Mouse (Mus musculus) myocyte (in vitro differentiated cells): ENCODE measurements around the gene Rbm5.

Source experiments
- MAX ChIP-seq: IDR thresholded peaks from one replicate; pipeline ENCODE4 v1.6.1; 2011; ENCODE audit warnings: low read depth, mild to moderate bottlenecking, control low read depth
- POLR2A ChIP-seq: IDR thresholded peaks from one replicate; pipeline ENCODE4 v1.6.1; 2011; ENCODE audit warnings: low read depth, mild to moderate bottlenecking, control low read depth, moderate library complexity; ENCODE audit not compliant: insufficient read length
- POLR2AphosphoS2 ChIP-seq: IDR thresholded peaks from one replicate; pipeline ENCODE4 v1.6.1; 2011; ENCODE audit warnings: low read depth, control low read depth; ENCODE audit not compliant: insufficient read length
- SRF ChIP-seq: IDR thresholded peaks from one replicate; pipeline ENCODE4 v1.6.1; 2011; ENCODE audit warnings: low read depth; ENCODE audit not compliant: control insufficient read depth, insufficient read length
- USF1 ChIP-seq: IDR thresholded peaks from one replicate; pipeline ENCODE4 v1.6.1; 2011; ENCODE audit warnings: low read depth, mild to moderate bottlenecking, control low read depth, moderate library complexity

DNA sequence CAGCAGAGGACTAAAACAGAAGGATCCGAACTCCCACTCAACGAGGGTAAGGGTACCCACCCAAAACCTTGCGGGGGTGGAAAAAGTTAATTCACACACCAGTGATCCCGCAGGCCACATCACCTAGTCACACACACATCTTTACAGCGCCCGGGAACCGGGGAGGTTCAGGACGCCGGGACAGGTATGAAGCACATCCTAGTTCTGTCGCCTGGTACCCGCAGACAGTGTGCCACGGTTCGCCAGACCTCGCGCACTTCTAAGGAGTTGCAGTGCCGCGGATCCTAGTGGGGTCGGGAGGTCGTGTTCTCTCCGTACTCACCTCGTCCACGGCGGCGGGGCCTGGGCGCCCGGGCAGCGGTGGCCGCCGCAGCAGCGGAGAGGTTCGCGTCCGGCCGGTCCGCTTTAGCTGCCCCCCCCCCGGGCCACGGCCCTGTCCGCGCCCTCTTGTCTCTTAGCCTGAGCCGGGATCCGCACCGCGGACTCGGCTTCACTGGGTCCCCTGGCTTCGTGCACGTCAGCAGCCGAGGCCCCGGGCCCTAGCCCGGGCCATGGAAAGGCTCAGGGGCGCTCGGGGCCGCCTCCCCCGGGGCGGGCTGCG lies 61.6 kb downstream of the Rbm5 start:
- TF ChIP-seq POLR2A, result no peak
- no peak for TF ChIP-seq USF1
- no peak for TF ChIP-seq SRF
- no peak for TF ChIP-seq MAX
- no peak for TF ChIP-seq POLR2AphosphoS2
